Mouse (Mus musculus): Measurements from ENCODE around the gene Ier2. TPM values are rescaled to one million over a fixed set of nuclear protein-coding genes. Genes with fewer than 3 reads are reported as not detected.

The Ier2 gene
- polyA plus RNA-seq (2016; fragmentation: Nextera tagmentation; extraction: Ambion mirVana), result 89.9 and 94.7 TPM in 2 replicates

DNA sequence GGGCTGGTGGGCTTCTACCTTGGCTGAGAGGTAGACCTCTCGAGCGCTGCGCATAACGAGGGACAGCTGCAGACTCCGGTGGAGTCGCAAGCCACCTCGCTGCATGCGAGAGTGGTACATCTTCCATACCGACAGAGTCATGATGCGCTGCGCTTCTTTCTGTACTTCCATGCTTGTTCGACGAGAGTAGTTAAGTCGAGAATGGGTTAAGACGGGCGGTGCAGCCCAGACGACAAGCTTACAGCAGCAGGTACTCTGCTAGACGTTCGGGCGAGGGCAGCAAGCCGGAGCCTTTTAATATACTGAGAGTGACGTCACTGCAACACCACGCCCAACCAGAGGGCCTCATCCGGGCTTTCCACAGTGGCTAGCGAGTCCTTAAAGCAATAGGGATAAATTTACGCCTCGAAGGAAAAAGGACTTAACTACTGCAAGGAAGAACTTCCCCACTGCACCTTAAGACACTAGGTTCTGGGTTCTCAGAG lies at the start of gene Ier2:
Ier2 (minus strand) TSS at position 272 of the 485 bp plus-strand sequence.
- H3K27ac ChIP-seq, result peak within 1 kb of the TSS; percentile 95
- DNase-seq (ENCODE audit: low spot score), result peak; percentile 95
- peaks cover 70% of the 10 kb centered on the region for H3K4me1 ChIP-seq (replicated peaks)
- 0 out of 2 replicates have a peak, but pooled peaks cover 3% of the 10 kb centered on the region for H3K36me3 ChIP-seq
- peak within 1 kb of the TSS; percentile 97 for H3K4me3 ChIP-seq
- under 1% methylated on average over 27 of the region's 27 CpGs for WGBS
- H3K27me3 ChIP-seq (ENCODE audit: insufficient read depth, poor library complexity, severe bottlenecking), result no peaks in the 10 kb centered on the region
- no peaks in the 10 kb centered on the region for H3K9me3 ChIP-seq

- peak; percentile 59 for DNase-seq (ENCODE audit: low spot score)
- peak overlapping the region; percentile 75 for H3K27ac ChIP-seq
- H3K4me1 ChIP-seq (replicated peaks), result peaks cover 76% of the 10 kb centered on the region
- peaks cover 100% of the 10 kb centered on the region for H3K27me3 ChIP-seq (ENCODE audit: insufficient read depth, poor library complexity, severe bottlenecking)
- WGBS, result 23% methylated on average over 11 of the region's 11 CpGs
- H3K4me3 ChIP-seq, result peak overlapping the region; percentile 24; the same call in 1 of the 2 replicates
- H3K9me3 ChIP-seq, result no peaks in the 10 kb centered on the region
- H3K36me3 ChIP-seq, result no peaks in the 10 kb centered on the region
These were observed 49.5 kb upstream of the Ier2 start for GRCm38 (mm10) chr8:84711933-84712758.

DNA sequence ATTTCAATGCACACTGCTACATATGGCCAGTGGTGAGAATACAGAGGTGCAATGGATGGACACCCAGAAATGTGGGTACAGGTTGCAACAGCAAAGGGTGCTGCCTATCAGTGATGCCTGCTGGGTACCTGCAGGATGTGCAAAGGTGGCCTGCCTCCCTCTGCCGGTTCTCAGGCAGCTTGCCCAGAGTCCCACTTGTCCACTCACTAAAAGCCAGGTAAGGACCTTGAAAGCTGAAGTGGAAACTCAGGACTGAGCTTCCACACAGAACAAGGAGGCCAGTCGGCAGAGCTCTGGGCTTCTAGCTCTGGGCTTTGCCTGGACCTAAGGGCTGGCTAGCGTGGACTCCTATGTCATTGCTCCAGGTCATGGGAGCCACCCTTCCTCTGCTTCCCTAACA lies 48.7 kb upstream of the Ier2 start:
- H3K4me1 ChIP-seq (replicated peaks), result peaks cover 84% of the 10 kb centered on the region
- no peak for DNase-seq (ENCODE audit: low spot score)
- peak overlapping the region; percentile 24; the same call in 1 of the 2 replicates for H3K4me3 ChIP-seq
- 50% methylated on average over 3 of the region's 3 CpGs for WGBS
- H3K27me3 ChIP-seq (ENCODE audit: insufficient read depth, poor library complexity, severe bottlenecking), result peaks cover 100% of the 10 kb centered on the region
- no peaks in the 10 kb centered on the region for H3K9me3 ChIP-seq
- peak overlapping the region; percentile 75 for H3K27ac ChIP-seq
- H3K36me3 ChIP-seq, result no peaks in the 10 kb centered on the region

GRCm38 (mm10) chr8:84709931-84710330 lies 47.3 kb upstream of the Ier2 start:
- Histone ChIP-seq H3K4me3 (no peak overlapping the region), H3K27me3 (ENCODE audit: insufficient read depth, poor library complexity, severe bottlenecking) (peaks cover 99% of the 10 kb centered on the region), H3K27ac (no peak overlapping the region; the same call in 1 of the 2 replicates), H3K36me3 (no peaks in the 10 kb centered on the region), H3K4me1 (replicated peaks) (peaks cover 84% of the 10 kb centered on the region), H3K9me3 (no peaks in the 10 kb centered on the region)
- 89% methylated on average over 1 of the region's 1 CpGs for WGBS
- DNase-seq (ENCODE audit: low spot score), result no peak

- H3K27ac ChIP-seq, result peak overlapping the region; percentile 35; the same call in 1 of the 2 replicates
- DNase-seq (ENCODE audit: low spot score), result peak; percentile 89
- no peaks in the 10 kb centered on the region for H3K36me3 ChIP-seq
- no peaks in the 10 kb centered on the region for H3K9me3 ChIP-seq
- H3K27me3 ChIP-seq (ENCODE audit: insufficient read depth, poor library complexity, severe bottlenecking), result peaks cover 99% of the 10 kb centered on the region
- H3K4me1 ChIP-seq (replicated peaks), result peaks cover 84% of the 10 kb centered on the region
- WGBS, result 8% methylated on average over 12 of the region's 12 CpGs
- H3K4me3 ChIP-seq, result peak overlapping the region; percentile 23
These were observed 46.3 kb upstream of the Ier2 start for GRCm38 (mm10) chr8:84708774-84709475.

- WGBS, result 1% methylated on average over 15 of the region's 15 CpGs
- peaks cover 99% of the 10 kb centered on the region for H3K27me3 ChIP-seq (ENCODE audit: insufficient read depth, poor library complexity, severe bottlenecking)
- H3K9me3 ChIP-seq, result no peaks in the 10 kb centered on the region
- no peaks in the 10 kb centered on the region for H3K36me3 ChIP-seq
- H3K4me1 ChIP-seq (replicated peaks), result peaks cover 84% of the 10 kb centered on the region
- H3K27ac ChIP-seq, result peak overlapping the region; percentile 67; the same call in 1 of the 2 replicates
- peak overlapping the region; percentile 40 for H3K4me3 ChIP-seq
- no peak for DNase-seq (ENCODE audit: low spot score)
These were observed 45.5 kb upstream of the Ier2 start for GRCm38 (mm10) chr8:84708071-84708541.

DNA sequence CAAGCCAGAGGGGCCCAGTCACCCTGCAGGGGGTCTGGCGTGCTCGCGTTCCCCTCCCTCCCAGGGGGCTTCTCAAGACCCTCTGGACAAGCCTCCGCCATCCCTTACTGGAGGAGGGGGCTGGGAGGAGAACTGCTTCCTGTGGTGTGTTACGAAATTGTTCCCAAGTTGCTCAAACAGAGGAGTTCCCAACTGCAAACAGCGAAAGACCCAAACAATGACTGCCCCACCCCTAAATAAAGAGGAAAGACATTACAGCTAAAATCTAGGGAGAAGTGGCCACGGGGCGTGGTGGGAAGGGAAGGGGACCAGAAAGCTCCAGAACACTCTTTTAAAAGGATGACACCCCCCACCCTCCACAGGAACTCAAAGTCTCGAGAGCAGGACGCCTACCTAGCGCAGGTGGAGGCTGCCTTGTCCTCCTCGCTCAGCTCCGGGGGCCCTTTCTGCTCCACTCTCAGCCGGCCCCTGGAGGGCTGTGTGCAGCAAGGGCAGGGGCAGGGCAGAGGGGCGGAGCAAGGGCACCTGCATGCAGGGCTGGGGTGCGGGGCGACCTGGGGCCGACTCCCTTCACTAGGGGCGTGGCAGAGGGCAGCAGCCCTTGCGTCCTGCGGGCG lies 44.7 kb upstream of the Ier2 start:
- under 1% methylated on average over 22 of the region's 22 CpGs for WGBS
- H3K4me1 ChIP-seq (replicated peaks), result peaks cover 77% of the 10 kb centered on the region

GRCm38 (mm10) chr8:84706610-84707266 lies 44.1 kb upstream of the Ier2 start:
- Histone ChIP-seq H3K27me3 (ENCODE audit: insufficient read depth, poor library complexity, severe bottlenecking) (peaks cover 99% of the 10 kb centered on the region), H3K4me3 (peak overlapping the region; percentile 40), H3K9me3 (no peaks in the 10 kb centered on the region), H3K4me1 (replicated peaks) (peaks cover 71% of the 10 kb centered on the region), H3K27ac (peak overlapping the region; percentile 67), H3K36me3 (no peaks in the 10 kb centered on the region)
- DNase-seq (ENCODE audit: low spot score), result no peak
- 1% methylated on average over 45 of the region's 45 CpGs for WGBS

More for the DNA sequence above, 44.7 kb upstream of the Ier2 start:
- Histone ChIP-seq H3K27me3 (ENCODE audit: insufficient read depth, poor library complexity, severe bottlenecking) (peaks cover 99% of the 10 kb centered on the region), H3K4me3 (peak overlapping the region; percentile 40), H3K27ac (peak overlapping the region; percentile 67), H3K36me3 (no peaks in the 10 kb centered on the region), H3K9me3 (no peaks in the 10 kb centered on the region)
- DNase-seq (ENCODE audit: low spot score), result no peak

DNA sequence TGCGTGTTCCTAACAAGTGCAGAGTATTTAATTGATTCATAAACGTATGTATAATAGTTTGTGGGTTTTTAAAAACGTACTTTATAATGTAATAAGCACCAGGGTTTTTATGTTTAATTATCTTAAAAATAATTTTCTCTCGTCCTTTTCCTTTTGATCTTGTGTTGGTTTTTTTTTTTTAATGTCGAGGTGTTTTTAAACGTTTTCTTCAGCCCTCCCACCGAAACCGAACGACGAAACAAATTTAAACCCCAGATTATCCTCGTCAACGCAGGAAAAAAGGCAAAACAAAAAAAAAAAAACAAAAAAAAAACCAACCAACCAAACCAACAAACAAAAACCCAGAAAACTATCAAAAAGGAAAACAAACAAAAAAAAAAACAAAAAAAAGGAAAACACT lies 43.3 kb upstream of the Ier2 start:
- H3K9me3 ChIP-seq, result no peaks in the 10 kb centered on the region
- peak overlapping the region; percentile 48; the same call in 1 of the 2 replicates for H3K4me3 ChIP-seq
- H3K27me3 ChIP-seq (ENCODE audit: insufficient read depth, poor library complexity, severe bottlenecking), result peaks cover 99% of the 10 kb centered on the region
- no peak for DNase-seq (ENCODE audit: low spot score)
- no peak overlapping the region for H3K27ac ChIP-seq
- H3K4me1 ChIP-seq (replicated peaks), result peaks cover 71% of the 10 kb centered on the region
- H3K36me3 ChIP-seq, result no peaks in the 10 kb centered on the region
- 2% methylated on average over 12 of the region's 12 CpGs for WGBS

GRCm38 (mm10) chr8:84704867-84705831 lies 42.5 kb upstream of the Ier2 start:
- Histone ChIP-seq H3K4me3 (peak overlapping the region; percentile 48), H3K9me3 (no peaks in the 10 kb centered on the region), H3K36me3 (peaks cover 2% of the 10 kb centered on the region; the same call in 1 of the 2 replicates), H3K27me3 (ENCODE audit: insufficient read depth, poor library complexity, severe bottlenecking) (peaks cover 99% of the 10 kb centered on the region), H3K4me1 (replicated peaks) (peaks cover 69% of the 10 kb centered on the region), H3K27ac (peak overlapping the region; percentile 17; the same call in 1 of the 2 replicates)
- no peak for DNase-seq (ENCODE audit: low spot score)
- 2% methylated on average over 60 of the region's 61 CpGs for WGBS

DNA sequence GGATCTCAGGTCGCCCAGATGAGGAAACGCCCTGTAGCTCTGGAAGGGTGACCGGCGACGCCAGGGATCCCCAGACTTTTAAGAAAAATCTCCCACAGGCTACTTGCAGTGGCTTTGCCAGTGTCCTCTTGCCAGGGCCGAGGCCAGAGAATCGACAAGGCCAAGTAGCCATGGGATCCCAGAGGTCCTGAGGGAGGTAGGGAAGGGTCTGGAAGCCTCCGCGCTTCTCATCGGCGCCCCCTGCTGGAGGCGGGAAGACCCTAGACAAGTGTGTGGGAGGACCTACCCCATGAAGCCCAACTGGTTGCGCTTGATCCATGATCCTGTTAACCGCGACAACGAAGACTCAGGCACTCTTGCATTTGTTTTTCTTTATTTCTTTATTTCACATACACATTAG lies 41.7 kb upstream of the Ier2 start:
- Histone ChIP-seq H3K27ac (peak overlapping the region; percentile 71), H3K27me3 (ENCODE audit: insufficient read depth, poor library complexity, severe bottlenecking) (peaks cover 99% of the 10 kb centered on the region), H3K4me3 (peak overlapping the region; percentile 48), H3K9me3 (no peaks in the 10 kb centered on the region), H3K36me3 (peaks cover 9% of the 10 kb centered on the region), H3K4me1 (replicated peaks) (peaks cover 65% of the 10 kb centered on the region)
- DNase-seq (ENCODE audit: low spot score), result peak; percentile 83
- 0% methylated on average over 16 of the region's 16 CpGs for WGBS

All from hindbrain, embryonic 10.5 days (tissue).